Mouse (Mus musculus) central nervous system, embryonic 14 days (tissue): Measurements from ENCODE around the gene Vps26a. TPM values are rescaled to one million over a fixed set of nuclear protein-coding genes. Genes with fewer than 3 reads are reported as not detected.

Experiments used
- polyA plus RNA-seq: library from polyadenylated mRNA; depleted of rRNA; stranded (reverse); fragments of >200 nt; gene quantifications from 2 replicates; pipeline ENCODE4 v1.2.3, GENCODE M21; 2012; rRNA removed

Vps26a gene
- polyA plus RNA-seq = 26.5 and 29.8 TPM in 2 replicates

GRCm38 (mm10) chr10:62486618-62487415 is at the start of gene Vps26a:
Gene Vps26a, minus strand, starts transcription at chr10:62486805.

DNA sequence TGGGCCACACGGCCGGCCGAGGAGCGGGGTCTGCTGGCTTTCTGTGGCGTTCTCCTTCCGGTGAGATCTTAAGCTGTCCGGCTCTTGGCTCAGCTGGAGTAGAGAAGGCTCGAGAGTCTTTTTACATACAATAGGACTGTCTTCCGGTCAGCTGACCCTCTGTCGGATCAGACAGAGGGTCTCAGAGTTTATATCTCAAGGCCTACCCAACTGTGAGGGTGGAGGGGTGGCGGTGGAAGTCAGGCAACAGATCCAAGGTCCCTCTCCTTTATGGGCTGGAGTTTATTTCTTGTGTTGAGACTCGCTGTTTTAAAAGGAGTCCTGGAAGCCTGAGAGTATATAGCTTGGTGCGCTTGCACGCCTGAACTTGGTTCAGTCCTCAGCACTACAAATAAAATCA is 40.7 kb upstream of the Vps26a start, which contains the start of gene Srgn:
Srgn (minus strand) TSS at position 101 of the 400 bp plus-strand sequence.

DNA sequence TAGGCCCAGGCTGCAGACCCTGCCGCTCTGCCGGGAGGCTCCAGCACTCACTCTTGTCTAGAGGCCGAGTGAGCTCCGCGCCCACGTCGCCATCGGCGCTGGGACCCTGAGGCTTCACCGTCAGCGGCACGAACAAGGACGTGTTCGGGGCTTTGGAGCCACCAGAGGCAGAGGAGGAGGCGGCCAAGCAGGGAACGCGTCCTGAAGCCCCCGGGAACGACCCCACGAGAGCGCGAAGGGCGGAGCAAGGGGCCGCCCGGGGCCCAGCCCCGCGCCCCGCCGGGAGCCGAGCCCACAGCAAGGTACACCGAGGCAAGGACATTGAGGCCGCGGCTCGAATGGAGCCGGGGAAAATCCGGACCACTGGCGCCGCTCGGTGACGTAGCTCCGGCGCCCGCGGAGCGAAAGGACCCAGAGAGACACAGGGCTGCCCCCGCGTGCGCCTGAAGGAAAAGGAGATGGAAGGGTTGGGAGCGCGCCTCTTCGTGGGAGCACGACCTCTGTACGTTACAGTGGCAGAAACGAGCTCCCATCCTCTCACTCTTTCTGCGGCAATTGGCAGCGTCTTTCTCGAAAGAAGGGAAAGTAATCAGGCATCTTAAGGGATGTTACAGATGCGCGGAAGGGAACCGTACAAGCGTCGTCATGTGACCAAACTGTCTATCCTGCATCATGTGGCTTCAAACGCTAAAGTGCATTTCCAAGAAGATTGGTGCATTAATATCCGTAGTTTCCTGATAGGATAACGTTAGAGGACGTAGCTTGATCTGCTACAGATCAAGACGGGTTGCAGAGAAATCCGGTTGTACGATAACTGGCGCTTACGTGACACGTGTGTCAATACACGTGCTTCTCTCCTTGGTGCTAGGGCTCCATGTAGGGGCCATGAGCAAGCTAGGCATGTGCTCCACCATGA is 37.0 kb downstream of the Vps26a start, which contains the start of the genes 4930507D05Rik and Supv3l1:
4930507D05Rik (plus strand) TSS at position 126 of the 916 bp plus-strand sequence.
Supv3l1 (minus strand) TSS at position 375 of the 916 bp plus-strand sequence.

DNA sequence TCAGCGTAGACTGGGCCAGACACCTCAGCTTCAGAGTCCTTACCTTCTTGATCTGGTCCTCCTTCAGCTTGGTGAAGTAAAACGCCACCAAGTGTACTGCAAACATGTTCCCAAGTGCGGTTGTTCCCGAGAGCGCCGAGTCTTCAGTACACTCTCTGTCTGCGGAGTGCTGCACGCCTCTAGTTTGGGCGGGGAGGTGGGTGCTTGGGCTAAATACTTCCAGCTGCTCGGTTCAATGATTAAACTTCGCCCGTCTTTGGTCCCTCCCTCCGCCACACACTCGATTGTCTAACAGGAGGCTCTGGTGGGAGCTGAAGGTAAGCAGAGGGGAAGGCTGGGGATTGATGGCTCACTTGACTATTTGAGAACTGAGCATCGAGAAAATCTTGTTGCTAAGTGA is 64.3 kb downstream of the Vps26a start, which contains the start of gene Hkdc1:
Hkdc1 (minus strand) TSS at position 237 of the 400 bp plus-strand sequence.

Other genes starting within 250 kb of the Vps26a start
- 0.04 TPM in 1 of 2 replicates, not detected in the other for gene Tacr2, start 234.4 kb downstream of the Vps26a start, polyA plus RNA-seq
- gene Hk1, start 106.9 kb downstream of the Vps26a start, polyA plus RNA-seq = 65.6 and 72.5 TPM in 2 replicates
- gene Hkdc1, start 64.3 kb downstream of the Vps26a start, polyA plus RNA-seq = 0.52 and 0.68 TPM in 2 replicates
- 0.80 and 0.95 TPM in 2 replicates for gene 4930507D05Rik, start 37.3 kb downstream of the Vps26a start, polyA plus RNA-seq
- 30.7 and 31.3 TPM in 2 replicates for gene Supv3l1, start 37.1 kb downstream of the Vps26a start, polyA plus RNA-seq
- gene Srgn, start 40.6 kb upstream of the Vps26a start, polyA plus RNA-seq = 6.1 and 9.6 TPM in 2 replicates
- 62.4 and 68.2 TPM in 2 replicates for gene Kif1bp, start 91.7 kb upstream of the Vps26a start, polyA plus RNA-seq
- gene Ddx21, start 115.5 kb upstream of the Vps26a start, polyA plus RNA-seq = 46.7 and 50.2 TPM in 2 replicates
- gene Ddx50, start 164.4 kb upstream of the Vps26a start, polyA plus RNA-seq = 83.7 and 92.3 TPM in 2 replicates
- 2.2 and 2.5 TPM in 2 replicates for gene Stox1, start 239.3 kb upstream of the Vps26a start, polyA plus RNA-seq